Mouse (Mus musculus) neural tube, embryonic 14.5 days (tissue): ENCODE data around the gene Dstn. TPM values are rescaled to one million over a fixed set of nuclear protein-coding genes. Genes with fewer than 3 reads are reported as not detected.

ENCODE experiments used
- ATAC-seq: fragments of 200-750 bp; cut with Nextera tagmentation; 2 replicates; pipeline ENCODE4 v1.8.0; 2017; ENCODE audit warnings: low read depth, mild to moderate bottlenecking, moderate TSS enrichment, moderate library complexity
- H3K27ac ChIP-seq: fragments of 300-500 bp; sonication (generic); 2 replicates; pipeline ENCODE4 v1.5.1; 2014; ENCODE audit warnings: low read depth, mild to moderate bottlenecking, control low read depth, low read length, moderate library complexity, mixed read lengths
- H3K27me3 ChIP-seq: fragments of 300-500 bp; sonication (generic); 2 replicates; pipeline ENCODE4 v1.6.1; 2014; ENCODE audit warnings: low read length; ENCODE audit not compliant: control insufficient read depth, insufficient read depth
- H3K36me3 ChIP-seq: fragments of 300-500 bp; sonication (generic); 2 replicates; pipeline ENCODE4 v1.6.1; 2014; ENCODE audit warnings: low read length, mixed read lengths; ENCODE audit not compliant: control insufficient read depth, insufficient read depth
- H3K4me1 ChIP-seq: fragments of 300-500 bp; sonication (generic); 2 replicates; pipeline ENCODE4 v1.6.1; 2014; ENCODE audit warnings: low read length; ENCODE audit not compliant: control insufficient read depth, insufficient read depth
- H3K4me2 ChIP-seq: fragments of 300-500 bp; sonication (generic); 2 replicates; pipeline ENCODE4 v1.6.1; 2014; ENCODE audit warnings: mild to moderate bottlenecking, low read depth, low read length, control low read depth
- H3K4me3 ChIP-seq: fragments of 300-500 bp; sonication (generic); 2 replicates; pipeline ENCODE4 v1.5.1; 2014; ENCODE audit warnings: low read depth, low read length, control low read depth, mixed read lengths
- H3K9ac ChIP-seq: fragments of 300-500 bp; sonication (generic); replicated peaks from 2 replicates; pipeline ENCODE4 v1.6.1; 2014; ENCODE audit warnings: low read depth, mild to moderate bottlenecking, control low read depth, low read length, mixed read lengths
- H3K9me3 ChIP-seq: fragments of 300-500 bp; sonication (generic); 2 replicates; pipeline ENCODE4 v1.6.1; 2016; ENCODE audit warnings: low read length; ENCODE audit not compliant: control insufficient read depth
- WGBS: fragments of 180-500 bp; shearing (Covaris S2); extraction: QIAGEN DNeasy Blood & Tissue Kit; methylation state at CpG from one replicate; pipeline ENCODE4 v1.1.7; 2014; 5-methylcytosine and 5-hydroxymethylcytosine counted together
- polyA plus RNA-seq: library from polyadenylated mRNA; unstranded; fragments of >200 nt; fragmentation: Nextera tagmentation; extraction: Ambion mirVana; gene quantifications from 2 replicates; pipeline ENCODE4 v1.2.1, GENCODE M21; 2014

Gene Dstn
- polyA plus RNA-seq, 1 experiment from 2014 or later: 452 TPM

DNA sequence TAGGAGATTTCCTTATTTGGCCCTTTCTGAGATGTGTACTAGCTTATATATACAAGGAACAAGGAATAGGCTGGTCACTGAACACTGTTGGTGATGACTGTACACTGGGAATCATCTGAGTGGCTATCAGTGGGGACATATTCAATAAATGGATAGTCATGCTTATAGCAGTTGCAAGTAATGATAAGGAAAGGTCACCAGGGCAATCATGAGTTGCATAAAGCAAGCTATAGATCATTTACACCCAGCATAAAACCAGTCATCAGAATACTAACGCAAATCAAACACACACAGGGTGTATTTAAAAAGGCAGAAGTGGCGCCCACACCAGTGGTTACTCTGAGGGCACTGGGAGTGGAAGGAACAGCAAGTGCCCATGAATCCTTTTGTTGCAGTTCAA, 2.9 kb upstream of the Dstn start:
- WGBS: 88% methylated on average over 2 of the region's 2 CpGs
- ATAC-seq: no peak
- Histone ChIP-seq H3K4me3 (no peak overlapping the region), H3K9ac (no peak overlapping the region), H3K4me1 (peaks cover 11% of the 10 kb centered on the region), H3K27me3 (no peaks in the 10 kb centered on the region), H3K4me2 (no peak overlapping the region), H3K9me3 (no peaks in the 10 kb centered on the region), H3K36me3 (no peaks in the 10 kb centered on the region), H3K27ac (no peak overlapping the region)

DNA sequence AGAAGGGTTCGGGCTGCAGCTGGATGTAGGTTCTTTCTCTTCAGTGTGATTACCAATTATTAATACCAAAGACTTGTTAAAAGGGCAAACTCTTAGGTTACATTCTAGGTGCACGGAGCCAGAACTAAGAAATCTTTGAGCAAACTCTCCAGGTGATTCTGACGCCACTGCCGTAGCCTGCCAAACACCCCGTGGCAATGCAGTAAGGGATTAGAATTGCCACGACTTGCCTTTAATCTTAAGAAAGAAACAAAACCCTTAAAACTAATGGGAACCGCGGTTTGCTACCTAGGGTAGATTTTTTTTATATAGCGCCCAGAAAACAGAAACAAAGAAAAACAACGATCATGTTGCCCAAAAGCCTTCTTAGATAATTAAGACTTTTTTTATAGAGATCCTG, 899 bp upstream of the Dstn start:
- no peaks in the 10 kb centered on the region for H3K27me3 ChIP-seq
- ATAC-seq: no peak
- H3K27ac ChIP-seq: peak overlapping the region; percentile 98; the same call in 1 of the 2 replicates
- H3K36me3 ChIP-seq: no peaks in the 10 kb centered on the region
- 7% methylated on average over 10 of the region's 10 CpGs for WGBS
- H3K4me3 ChIP-seq: peak overlapping the region; percentile 83
- peak overlapping the region; percentile 87 for H3K4me2 ChIP-seq
- H3K9ac ChIP-seq: peak overlapping the region; percentile 90
- no peaks in the 10 kb centered on the region for H3K9me3 ChIP-seq
- peaks cover 20% of the 10 kb centered on the region for H3K4me1 ChIP-seq

DNA sequence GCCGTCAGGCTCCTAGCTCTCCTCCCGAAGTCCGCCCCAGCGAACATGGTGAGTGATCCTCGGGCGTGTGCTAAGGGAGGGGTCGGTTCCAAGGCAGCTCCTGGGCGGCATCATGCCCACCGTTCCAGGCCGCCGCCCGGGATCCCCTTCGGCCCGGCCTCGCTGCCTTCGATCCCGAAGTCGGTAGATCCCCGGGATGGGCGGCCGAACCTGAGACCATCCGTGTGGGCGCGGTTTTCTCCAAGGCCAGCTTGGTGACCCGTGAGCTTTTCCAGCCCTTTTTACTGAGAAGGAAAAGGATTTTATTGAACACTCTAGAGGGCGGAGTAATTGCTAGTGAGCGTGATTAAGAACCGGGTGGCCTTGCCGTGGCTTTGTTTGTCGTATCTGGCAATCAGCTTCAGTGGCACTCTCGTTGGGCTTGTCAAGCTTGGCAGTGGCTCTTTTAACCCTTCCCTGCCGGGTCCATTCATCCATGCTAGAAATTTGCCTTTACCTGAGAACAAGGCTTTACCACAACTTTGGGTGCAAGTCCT, 548 bp downstream of the Dstn start:
- Histone ChIP-seq H3K9ac (peak overlapping the region; percentile 90), H3K9me3 (no peaks in the 10 kb centered on the region), H3K4me3 (peak overlapping the region; percentile 83), H3K27ac (peak overlapping the region; percentile 98), H3K27me3 (no peaks in the 10 kb centered on the region), H3K4me1 (peaks cover 23% of the 10 kb centered on the region), H3K36me3 (no peaks in the 10 kb centered on the region), H3K4me2 (peak overlapping the region; percentile 87)
- peak; percentile 67 for ATAC-seq
- WGBS: under 1% methylated on average over 32 of the region's 32 CpGs

DNA sequence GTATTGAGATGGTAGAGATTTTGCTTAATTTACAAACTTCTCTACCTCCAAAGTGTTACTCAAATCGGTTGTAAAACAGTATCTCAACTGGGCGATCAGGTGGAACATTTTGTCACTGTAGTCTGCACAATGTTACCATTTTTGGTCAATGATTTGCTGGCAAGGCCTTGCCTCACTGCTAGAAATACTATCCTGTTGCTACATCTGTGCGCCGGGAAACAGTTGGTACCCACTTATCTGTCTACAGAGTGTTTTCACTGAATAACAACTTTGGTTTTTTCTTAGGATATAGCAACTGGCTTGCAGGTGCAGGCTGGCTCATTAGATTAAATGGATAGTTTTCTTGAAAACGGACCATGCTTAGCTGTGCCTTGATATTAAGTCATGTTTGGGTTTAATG, 1.1 kb downstream of the Dstn start:
- Histone ChIP-seq H3K27me3 (no peaks in the 10 kb centered on the region), H3K27ac (peak overlapping the region; percentile 98; the same call in 1 of the 2 replicates), H3K9me3 (no peaks in the 10 kb centered on the region), H3K4me1 (peaks cover 26% of the 10 kb centered on the region), H3K4me3 (peak overlapping the region; percentile 83), H3K9ac (peak overlapping the region; percentile 90), H3K4me2 (peak overlapping the region; percentile 87), H3K36me3 (no peaks in the 10 kb centered on the region)
- 7% methylated on average over 5 of the region's 5 CpGs for WGBS
- no peak for ATAC-seq

DNA sequence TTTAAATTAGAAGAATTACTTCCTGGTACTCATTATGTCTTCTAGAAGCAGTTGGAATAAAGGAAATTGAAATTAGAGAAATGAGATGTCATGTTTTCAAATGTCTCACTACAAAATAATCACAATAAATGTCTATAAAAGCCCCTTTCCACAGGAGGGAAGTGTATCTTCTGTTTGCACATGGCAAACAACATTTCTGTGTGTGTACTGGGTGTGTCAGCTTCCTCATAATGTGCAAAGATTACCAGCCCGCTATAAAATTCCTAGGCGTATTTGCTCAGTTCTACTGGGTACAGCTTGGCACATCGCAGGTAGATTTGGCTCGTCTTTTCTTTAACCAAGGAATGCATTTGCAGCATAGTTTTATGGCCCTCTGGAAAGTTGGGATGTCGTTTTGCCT, 2.5 kb downstream of the Dstn start:
- Histone ChIP-seq H3K27me3 (no peaks in the 10 kb centered on the region), H3K4me2 (peak overlapping the region; percentile 17; the same call in 1 of the 2 replicates), H3K4me1 (peaks cover 26% of the 10 kb centered on the region), H3K4me3 (no peak overlapping the region), H3K9ac (no peak overlapping the region), H3K36me3 (no peaks in the 10 kb centered on the region), H3K9me3 (no peaks in the 10 kb centered on the region), H3K27ac (no peak overlapping the region)
- ATAC-seq: no peak
- WGBS: 65% methylated on average over 5 of the region's 5 CpGs

DNA sequence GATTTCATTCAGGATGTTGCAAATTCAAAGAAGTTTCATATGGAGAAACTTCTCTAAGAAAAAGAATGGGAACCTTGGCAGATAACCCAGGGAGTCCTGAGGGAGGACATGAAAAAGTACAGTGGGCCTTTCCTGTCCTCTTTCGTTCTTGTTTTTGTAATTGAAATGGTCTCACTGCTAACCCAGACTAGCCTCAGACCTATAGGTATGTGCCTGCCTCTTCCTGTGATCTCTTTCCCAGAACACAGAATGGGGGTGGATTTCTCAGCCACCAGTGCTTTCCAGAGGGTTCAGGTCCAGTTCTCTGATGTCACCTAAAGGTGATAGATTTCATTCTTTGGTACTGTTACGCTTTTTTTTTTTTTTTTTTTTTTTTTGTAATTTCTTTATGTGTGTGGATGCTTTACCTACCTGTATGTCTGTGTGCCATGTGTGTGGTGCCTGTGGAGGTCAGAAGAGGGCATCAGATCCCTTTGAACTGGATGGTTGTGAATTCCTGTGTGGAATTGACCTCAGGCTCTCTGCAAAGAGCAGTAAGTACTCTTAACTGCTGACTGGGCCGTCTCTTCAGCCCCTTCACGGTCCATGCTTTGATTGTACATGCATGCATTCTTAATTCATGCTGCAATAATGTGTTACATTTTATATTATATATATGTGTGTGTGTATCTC, 3.8 kb downstream of the Dstn start:
- Histone ChIP-seq H3K4me3 (no peak overlapping the region), H3K4me1 (peaks cover 26% of the 10 kb centered on the region), H3K4me2 (no peak overlapping the region), H3K27me3 (no peaks in the 10 kb centered on the region), H3K27ac (no peak overlapping the region), H3K9ac (no peak overlapping the region), H3K9me3 (no peaks in the 10 kb centered on the region), H3K36me3 (no peaks in the 10 kb centered on the region)
- ATAC-seq: no peak
- 54% methylated on average over 4 of the region's 4 CpGs for WGBS

DNA sequence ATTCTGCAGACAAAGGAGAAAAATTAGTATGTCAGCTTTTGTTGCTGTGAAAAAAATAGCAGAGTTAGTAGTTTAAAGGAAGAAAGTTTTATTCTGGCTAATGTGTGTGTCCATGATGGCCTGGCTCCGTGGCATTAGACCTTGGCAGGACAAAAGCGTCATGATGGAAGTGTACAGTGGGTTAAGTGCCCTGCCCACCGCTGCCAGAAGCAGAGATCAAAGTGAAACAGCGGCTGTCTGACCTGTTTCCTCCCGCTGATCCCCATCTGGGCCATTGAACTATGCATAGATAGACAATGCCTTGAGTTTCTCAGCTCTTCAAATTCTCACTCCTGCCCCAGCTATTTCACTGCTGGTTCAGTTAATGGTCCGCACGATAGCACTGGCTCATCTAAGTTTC, 9.0 kb downstream of the Dstn start:
- Histone ChIP-seq H3K9me3 (no peaks in the 10 kb centered on the region), H3K27ac (no peak overlapping the region), H3K4me1 (peaks cover 6% of the 10 kb centered on the region; the same call in 1 of the 2 replicates), H3K27me3 (no peaks in the 10 kb centered on the region), H3K36me3 (no peaks in the 10 kb centered on the region), H3K4me2 (no peak overlapping the region), H3K4me3 (no peak overlapping the region), H3K9ac (no peak overlapping the region)
- 50% methylated on average over 7 of the region's 7 CpGs for WGBS
- no peak for ATAC-seq

DNA sequence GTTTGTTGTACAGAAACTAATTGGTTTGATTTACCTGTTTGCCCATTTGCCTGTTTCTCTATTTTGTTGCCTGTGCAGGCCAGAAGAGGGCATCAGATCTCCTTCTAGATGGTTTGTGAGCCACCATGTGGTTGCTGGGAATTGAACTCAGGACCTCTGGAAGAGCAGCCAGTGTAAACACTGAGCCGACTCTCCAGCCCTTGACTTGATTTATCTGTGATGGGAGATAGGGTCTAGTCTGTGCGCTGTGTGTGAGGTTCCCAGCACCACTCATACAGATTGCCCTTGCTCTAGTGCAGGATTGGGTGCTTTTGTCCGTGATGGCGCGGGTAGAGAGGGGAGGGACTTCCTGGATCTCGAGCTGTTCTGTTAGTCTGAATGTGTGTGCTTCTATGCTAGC, 10.7 kb downstream of the Dstn start:
- no peaks in the 10 kb centered on the region for H3K27me3 ChIP-seq
- H3K27ac ChIP-seq: no peak overlapping the region
- 0 out of 2 replicates have a peak, but pooled peaks cover 1% of the 10 kb centered on the region for H3K4me1 ChIP-seq
- no peaks in the 10 kb centered on the region for H3K36me3 ChIP-seq
- H3K4me3 ChIP-seq: no peak overlapping the region
- no peak overlapping the region for H3K4me2 ChIP-seq
- ATAC-seq: no peak
- no peak overlapping the region for H3K9ac ChIP-seq
- no peaks in the 10 kb centered on the region for H3K9me3 ChIP-seq
- 99% methylated on average over 6 of the region's 6 CpGs for WGBS

DNA sequence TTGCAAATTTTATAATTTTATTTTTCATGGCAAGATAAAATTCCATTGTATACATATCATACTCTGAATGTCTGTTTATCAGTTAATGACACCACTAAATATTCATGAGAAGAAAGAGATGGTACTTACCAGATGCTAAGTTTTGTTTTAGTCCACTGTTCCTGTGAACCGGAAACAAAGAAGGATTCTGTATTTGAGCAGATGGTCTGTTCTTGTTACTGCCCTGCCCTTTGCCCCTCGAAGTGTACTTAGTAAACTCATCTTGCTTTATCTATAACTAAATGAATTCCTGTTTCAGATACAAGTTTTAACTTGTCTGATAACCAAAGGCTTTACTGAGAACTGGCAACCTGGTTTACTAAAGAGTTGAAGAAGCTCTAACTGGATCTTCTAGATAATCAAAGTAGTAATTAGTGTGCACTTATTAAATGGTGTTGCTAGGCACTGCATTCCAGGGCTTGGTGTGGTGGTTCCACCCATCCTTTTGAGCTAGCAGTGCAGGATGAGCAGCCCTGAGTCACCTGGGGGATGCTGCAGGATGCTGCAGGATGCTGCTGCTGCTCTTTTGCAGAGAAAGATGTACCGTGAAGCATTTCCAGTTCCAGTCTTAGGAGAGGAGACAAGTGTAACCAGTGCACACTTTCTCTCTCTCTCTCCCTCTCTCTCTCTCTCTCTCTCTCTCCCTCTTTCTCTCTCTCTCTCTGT, 14.6 kb downstream of the Dstn start:
- no peak overlapping the region for H3K27ac ChIP-seq
- H3K9me3 ChIP-seq: no peaks in the 10 kb centered on the region
- H3K9ac ChIP-seq: no peak overlapping the region
- ATAC-seq: no peak
- no peaks in the 10 kb centered on the region for H3K27me3 ChIP-seq
- H3K4me1 ChIP-seq: no peaks in the 10 kb centered on the region
- no peak overlapping the region for H3K4me2 ChIP-seq
- no peak overlapping the region for H3K4me3 ChIP-seq
- 44% methylated on average over 3 of the region's 3 CpGs for WGBS
- H3K36me3 ChIP-seq: no peaks in the 10 kb centered on the region
